Mouse (Mus musculus) left cerebral cortex, postnatal 36 days (tissue): Measurements from ENCODE around the gene Calcrl. TPM values are rescaled to one million over a fixed set of nuclear protein-coding genes. Genes with fewer than 3 reads are reported as not detected.
"Not testable (repeated sequence)": the region's sequence is repeated elsewhere in the genome, so short reads cannot be mapped to it uniquely, and the experiment has no call there.

Source experiments
- DNase-seq, 2 experiments: peaks; one replicate each; pipeline ENCODE4 v3.0.0; 2021 to 2022; ENCODE audit warnings: low spot score in 2 of 2, mixed read lengths in 1 of 2
- intact Hi-C: fragments of 180-260 bp; cut with DNase I; formaldehyde crosslinking; loops from one replicate; pipeline ENCODE4 v1.15.1; 2025
- total RNA-seq, 2 experiments: library from RNA; stranded (reverse); gene quantifications; 2 replicates each; pipeline ENCODE4 v1.2.3; 2021

Gene Calcrl
- total RNA-seq, 2 experiments from 2014 or later = 6.1 TPM

GRCm38 (mm10) chr2:84402713-84403112 lies 22.5 kb downstream of the Calcrl start:
- intact Hi-C loops = no loop called here
- DNase-seq = no peak

DNA sequence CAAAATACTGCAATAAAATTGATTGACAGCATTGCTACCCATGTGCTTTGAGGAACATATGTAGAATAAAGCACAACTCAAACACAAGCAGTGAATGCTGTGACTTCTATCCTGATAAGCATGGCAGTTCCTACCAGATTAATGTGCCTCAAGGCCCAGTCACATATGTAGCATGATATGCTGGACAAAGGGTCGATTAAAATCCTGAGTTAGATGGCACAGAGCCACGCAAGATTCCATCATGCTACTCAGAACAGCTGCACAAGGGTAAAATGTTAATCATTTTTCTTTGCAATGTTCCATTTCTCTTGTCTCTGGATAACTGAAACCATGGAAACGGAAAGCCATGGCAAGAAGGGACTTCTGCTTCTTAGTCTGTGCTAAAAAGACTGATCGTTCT lies 28.7 kb downstream of the Calcrl start:
- DNase-seq = no peak
- intact Hi-C loops = no loop called here

DNA sequence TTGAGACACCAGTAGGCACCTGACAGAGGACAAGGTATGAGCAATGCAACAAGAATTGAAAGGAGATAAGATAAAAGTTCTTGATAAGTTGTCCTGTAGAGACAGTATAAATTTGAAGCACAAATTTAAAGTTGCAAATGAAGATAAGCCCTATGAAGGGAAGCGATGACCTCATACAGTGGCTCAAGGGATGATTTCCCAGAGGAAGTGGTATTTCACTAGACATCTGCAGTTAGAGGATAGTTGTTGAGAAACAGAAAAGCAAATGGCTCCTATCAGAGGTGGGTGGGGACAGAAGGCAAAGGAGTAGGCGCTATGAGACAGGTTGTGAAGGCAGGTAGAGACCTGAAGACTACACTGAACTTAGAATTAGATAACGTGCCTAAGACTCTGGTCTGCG lies 32.0 kb downstream of the Calcrl start:
- no peak for DNase-seq
- intact Hi-C loops = no loop called here

DNA sequence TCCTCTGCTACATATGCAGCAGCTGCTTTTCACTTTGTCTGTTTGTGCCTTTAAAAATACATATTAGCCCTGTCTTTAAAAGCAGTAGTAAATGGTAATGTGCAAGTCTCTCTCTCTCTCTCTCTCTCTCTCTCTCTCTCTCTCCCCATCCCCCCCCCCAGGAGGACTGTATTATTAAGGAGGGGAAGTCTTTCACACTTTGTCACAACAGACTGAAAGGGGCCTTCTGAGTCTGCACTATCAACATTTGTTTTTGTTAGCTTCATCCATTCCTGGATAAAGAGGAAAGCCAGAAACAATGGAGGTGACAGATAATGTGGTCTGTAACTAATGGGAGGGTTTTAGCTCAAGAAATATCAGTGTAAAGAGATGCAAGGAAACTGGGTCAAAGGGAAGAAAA lies 36.1 kb downstream of the Calcrl start:
- intact Hi-C loops = no loop called here
- DNase-seq = no peak

GRCm38 (mm10) chr2:84388537-84388936 lies 36.7 kb downstream of the Calcrl start:
- DNase-seq, intact Hi-C loops: not testable (repeated sequence)

DNA sequence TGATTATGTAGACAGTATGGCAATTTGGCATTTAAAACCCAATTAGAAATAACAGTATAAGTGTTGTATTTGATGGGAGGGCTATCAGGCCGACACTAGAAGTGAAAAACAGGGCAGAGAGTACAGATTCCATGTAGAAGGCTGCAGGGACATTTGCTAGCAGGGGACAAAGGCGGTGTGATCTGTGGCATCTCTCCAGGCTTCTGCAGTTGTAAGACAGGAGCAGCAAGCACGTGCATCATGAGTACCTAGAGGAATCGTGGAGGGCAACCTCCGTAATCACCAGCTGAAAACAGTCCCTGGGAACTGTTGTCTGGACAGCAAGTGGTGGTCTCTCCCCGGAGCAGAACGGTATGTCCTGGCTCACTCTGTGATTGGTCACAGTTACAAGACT lies 37.2 kb downstream of the Calcrl start:
- no peak for DNase-seq

GRCm38 (mm10) chr2:84387394-84388022 lies 37.7 kb downstream of the Calcrl start:
- DNase-seq = no peak
- intact Hi-C loops = no loop called here

More for the DNA sequence above, 37.2 kb downstream of the Calcrl start:
- intact Hi-C loops = no loop called here

DNA sequence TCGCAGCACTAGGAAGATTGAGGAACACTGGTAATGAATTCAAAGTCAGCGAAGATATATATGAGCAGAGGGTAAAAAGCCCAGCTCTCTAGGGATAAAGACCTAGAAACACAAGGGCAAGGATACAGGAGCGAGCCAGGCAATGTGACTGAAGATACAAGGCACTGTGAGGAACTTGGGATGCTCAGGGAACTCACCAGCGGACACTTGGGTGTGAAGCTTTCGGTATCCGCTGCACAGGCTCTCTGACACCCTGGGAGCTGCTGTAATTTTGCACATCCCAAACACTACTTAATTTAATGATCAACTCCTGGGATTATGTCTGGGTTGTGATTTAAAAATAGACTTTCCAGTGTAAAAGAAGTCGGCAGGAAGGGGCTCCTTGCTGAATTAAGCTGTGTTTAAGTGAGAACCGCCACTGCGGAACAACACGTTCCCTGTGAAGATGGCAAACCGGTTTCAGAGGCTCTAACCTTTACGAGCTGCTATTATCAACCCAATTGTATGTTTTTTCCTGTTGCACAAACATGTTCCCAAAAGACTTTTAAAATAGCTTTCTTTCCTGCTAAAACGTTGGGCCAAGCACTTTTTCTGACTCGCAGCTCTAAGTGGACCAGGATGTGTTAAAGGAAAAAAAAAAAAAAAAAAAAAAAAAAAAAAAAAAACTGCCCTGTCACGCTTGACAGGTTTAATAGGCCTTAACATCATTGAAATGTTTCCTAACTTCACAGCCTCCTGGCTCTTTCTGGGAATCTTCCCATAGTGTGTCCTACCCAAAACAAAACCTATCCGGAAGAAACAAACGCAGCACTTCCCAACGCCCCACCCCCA lies 38.4 kb downstream of the Calcrl start:
- DNase-seq = no peak
- intact Hi-C loops = no loop called here

- intact Hi-C loops = no loop called here
- DNase-seq = no peak
These were observed 40.1 kb downstream of the Calcrl start for GRCm38 (mm10) chr2:84384911-84385693.

DNA sequence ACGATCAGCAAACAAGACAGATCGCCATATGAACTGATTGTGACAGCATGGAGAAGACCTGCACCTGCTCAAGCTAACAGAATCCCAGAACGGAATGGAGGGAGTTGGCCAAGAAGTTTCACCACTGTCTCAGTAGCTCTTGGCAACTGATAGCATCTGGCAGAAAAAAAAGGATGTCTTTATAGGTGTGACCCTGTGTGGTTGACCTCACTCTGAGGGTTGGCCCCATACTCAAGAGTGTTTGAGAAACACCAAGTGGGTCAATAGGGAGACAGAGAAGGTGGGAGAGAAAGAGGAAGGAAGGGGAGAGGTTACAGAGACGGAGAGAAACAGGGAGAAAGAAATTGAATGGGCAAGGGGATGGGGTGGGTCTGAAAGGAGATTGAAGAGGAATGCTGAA lies 41.4 kb downstream of the Calcrl start:
- intact Hi-C loops = no loop called here
- no peak for DNase-seq

DNA sequence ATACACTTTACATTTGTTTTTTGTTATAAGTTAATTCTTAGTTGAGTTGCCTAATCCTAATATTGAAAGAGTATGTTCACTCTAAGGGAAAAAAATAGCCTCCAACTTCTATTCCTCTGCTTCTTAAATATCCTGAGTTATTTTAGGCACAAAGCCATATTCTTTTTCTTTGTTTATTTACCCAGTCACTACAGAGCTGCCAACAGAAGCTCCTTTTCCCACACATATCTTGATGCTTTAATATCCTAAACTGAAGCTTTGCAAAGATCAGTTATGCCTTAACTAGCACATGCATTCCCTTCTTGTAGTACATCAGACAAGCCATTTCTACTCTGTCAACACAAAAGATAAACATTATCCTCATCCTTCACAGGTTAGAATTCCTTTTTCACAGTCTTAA lies 42.7 kb downstream of the Calcrl start:
- DNase-seq = no peak
- intact Hi-C loops = no loop called here

DNA sequence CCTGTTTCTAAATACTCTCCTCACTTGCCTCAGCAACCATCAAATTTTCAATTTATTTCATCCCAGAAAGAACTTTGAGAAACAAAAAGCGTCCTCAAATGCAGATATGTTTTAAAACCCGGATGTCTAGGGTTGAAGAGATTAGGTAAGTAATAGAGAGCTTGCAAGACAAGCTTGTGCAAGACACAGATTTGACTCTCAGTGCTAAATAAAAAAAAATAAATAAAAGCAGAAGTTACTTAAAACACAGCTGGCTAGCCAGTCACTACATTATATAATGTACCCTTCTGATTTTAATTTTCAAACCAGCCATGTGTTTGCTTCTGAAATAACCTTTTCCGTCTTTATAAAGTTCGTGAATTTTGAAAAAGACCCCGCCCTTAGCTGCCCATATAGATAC lies 43.2 kb downstream of the Calcrl start:
- no peak for DNase-seq
- intact Hi-C loops = no loop called here

DNA sequence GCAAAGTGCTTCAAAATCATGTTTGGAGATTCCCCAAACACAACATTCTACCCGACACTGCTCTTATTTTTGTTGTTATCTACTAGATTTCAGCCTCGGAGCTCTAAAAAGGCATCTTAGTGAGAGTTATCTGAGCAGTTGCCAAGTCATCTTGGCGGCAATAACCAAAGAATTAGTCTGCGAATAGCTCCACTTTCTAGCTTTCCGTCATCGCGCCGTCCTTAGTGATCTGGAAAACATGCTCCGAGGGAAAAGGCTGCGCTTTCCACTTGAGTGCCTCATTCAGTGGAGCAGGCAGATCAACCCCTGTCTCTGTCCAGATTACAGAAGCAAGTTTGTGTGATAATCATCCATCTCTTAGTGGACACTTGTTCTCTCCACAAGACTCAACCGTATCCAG lies 44.4 kb downstream of the Calcrl start:
- intact Hi-C loops = no loop called here
- DNase-seq = no peak

DNA sequence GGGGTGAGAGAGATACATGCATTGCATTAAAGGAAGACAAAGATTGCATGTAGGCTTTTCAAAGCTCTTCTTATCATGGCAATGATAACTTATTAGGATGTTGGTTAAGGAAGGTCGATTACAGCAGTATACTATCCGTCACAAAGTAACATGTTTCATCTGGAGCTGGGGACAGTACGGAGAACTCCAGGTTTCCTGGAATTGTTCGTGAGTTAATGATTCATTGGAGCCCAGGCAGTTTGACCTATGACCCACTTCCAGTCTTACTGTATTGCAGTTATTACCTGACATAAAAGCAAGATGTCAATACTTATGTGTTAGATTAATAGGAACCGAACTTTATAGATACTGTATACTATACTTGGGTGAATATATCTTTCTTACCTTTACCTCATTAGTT lies 46.5 kb downstream of the Calcrl start:
- no peak for DNase-seq
- intact Hi-C loops = no loop called here

DNA sequence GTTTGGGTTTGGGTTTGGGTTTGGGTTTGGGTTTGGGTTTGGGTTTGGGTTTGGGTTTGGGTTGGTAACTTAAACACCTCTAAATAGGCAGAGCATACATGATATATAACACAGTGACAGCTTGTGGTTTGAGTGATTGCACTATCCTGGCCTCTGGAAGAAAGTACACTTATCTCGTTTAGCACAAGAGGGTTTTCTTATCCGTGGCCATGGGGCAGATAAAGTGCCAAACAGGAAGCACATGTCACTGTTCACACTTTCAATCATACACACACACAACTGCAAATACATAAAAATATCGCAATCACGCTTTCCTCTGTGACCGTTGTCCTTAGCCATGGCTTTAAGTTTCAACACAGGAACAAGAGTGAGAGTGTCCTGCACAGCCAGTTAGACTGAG lies 56.0 kb downstream of the Calcrl start:
- intact Hi-C loops = no loop called here
- DNase-seq = no peak

DNA sequence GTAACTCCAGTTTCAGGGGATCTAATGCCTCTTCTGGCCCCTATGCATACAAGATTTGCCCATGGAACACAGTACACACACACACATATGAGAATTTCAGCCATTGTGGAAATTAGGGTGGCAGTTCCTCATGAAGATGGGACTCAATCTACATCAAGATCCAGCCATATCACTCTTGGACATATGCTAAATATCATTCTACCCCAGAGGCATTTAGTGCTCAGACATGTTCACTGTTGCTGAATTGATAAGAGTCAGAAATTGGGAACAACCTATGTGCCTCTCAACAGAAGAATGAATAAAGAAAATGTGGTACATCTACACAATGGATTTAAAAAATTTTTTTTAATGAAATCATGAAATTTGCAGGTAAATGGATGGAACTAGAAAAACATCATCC lies 58.5 kb downstream of the Calcrl start:
- intact Hi-C loops = no loop called here

GRCm38 (mm10) chr2:84365266-84365665 lies 59.9 kb downstream of the Calcrl start:
- DNase-seq = no peak
- intact Hi-C loops = no loop called here

More for the DNA sequence above, 58.5 kb downstream of the Calcrl start:
- no peak for DNase-seq

- intact Hi-C loops = no loop called here
- no peak for DNase-seq
These were observed 62.2 kb downstream of the Calcrl start for GRCm38 (mm10) chr2:84362779-84363719.

DNA sequence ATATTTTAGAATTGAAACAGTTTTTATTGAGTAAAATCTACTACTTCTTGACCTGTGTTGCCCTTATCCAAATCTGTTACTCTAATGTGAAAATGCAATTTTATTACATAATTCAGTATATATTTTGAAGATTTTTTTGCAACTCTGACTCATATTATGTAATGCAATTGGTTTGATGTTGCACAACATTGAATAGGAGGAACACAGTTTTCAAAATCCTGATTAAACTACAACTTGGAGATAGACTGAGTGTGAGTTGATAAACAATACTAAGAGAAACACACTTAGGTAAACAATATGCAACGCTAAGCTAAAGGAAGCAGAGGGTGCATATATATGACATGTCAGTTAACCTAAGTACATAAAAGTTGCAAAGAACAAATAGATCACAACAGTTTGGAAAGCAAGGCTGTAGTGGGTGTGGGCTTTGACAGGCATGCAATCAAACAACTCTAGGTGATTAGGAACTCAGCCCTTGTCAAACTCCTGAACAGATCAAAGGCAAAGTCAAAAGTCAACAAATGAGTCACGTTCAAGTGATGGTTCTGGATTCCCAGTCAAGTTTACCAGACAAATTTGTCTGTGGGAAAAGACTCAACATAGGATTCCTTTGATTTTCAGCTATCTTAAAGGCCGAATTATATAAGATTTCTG lies 66.4 kb downstream of the Calcrl start:
- intact Hi-C loops = no loop called here
- no peak for DNase-seq
